Mouse (Mus musculus): ENCODE measurements around the gene Unk.
"Not testable (repeated sequence)": the region's sequence is repeated elsewhere in the genome, so short reads cannot be mapped to it uniquely, and the experiment has no call there.

The Unk gene

GRCm38 (mm10) chr11:116088741-116089394 is 58.7 kb downstream of the Unk start:
- no peak for DNase-seq (ENCODE audit: low read depth, low spot score)

DNA sequence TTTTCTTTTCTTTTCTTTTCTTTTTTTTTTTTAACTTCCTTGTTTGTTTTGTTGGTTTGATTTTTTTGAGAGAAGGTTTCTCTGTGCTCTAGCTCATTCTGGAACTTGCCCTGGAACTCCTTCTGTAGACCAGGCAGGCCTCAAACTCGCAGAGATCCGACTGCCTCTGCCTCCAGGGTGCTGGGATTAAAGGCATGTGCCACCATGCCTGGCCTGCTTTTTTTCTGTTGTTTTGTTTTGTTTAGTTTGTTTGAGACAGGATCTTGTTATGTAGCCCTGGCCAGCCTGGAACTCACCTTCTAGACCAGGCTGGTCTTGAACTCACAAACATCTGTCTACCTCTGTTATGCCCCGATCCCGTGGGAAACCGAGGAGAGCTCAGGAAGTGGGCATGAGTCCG is 59.4 kb downstream of the Unk start:
- no peak for DNase-seq (ENCODE audit: low read depth, low spot score)

- DNase-seq (ENCODE audit: low read depth, low spot score) = no peak
Observed at GRCm38 (mm10) chr11:116091591-116091990, 61.5 kb downstream of the Unk start.

GRCm38 (mm10) chr11:116092959-116093358 is 62.8 kb downstream of the Unk start:
- not testable (repeated sequence) for DNase-seq (ENCODE audit: low read depth, low spot score)

- DNase-seq (ENCODE audit: low read depth, low spot score) = no peak
Observed at GRCm38 (mm10) chr11:116093771-116094565, 63.8 kb downstream of the Unk start.

DNA sequence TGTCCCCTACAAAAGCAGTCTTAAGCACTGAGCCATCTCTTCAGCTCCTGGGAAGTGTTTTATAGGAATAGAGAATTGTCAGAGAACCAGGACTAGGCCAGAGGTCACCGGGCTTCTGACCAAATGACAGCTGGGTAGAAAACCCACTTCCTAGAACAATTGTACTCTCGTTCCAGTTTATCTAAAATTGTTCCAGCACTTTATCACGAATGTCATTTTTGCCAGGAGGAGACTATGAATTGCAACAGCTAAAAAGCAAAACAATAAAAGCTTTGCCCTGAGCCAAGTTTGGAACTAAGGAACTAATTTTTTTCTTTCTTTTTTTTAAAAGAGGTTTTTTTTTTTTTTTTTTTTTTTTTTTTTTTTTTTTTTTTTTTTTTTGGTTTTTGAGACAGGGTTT is 65.5 kb downstream of the Unk start:
- DNase-seq (ENCODE audit: low read depth, low spot score) = no peak

GRCm38 (mm10) chr11:116096213-116097108 is 66.3 kb downstream of the Unk start:
- DNase-seq (ENCODE audit: low read depth, low spot score) = no peak

DNA sequence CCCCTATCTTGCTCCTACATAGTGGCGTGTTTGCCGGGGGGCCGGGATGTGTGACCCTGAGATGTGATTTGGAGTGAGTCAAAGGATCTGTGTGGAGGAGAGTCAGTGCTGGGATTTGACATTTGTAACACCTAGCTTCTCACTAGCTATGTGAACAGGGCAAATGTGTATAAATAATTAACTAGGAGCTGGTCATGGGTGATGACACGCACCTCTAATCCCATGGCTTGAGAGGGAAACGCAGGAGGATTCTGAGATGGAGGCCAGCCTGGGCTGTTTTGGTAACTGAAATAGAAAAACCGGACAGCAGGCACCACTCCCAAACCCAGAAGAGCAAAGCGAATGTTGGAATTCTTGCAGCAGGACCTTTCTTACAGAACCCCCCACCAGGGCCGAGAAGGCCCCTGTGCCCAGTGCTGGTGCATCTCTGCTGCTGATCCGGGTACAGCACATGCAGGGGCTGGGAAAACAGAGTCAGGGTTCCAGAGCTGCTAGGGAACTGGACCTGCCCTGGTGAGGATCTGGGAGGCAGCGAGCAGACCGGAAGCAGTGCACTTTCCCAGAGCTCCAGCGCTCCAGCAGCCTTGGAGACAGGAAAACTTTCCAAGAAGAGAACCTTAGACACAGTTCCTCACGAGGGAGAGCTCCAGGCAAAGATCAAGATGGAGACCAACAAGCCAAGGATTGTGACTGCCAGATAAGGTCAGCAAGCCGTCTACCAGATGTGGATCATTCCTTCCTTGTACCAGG is 68.8 kb downstream of the Unk start:
- DNase-seq (ENCODE audit: low read depth, low spot score) = no peak

DNA sequence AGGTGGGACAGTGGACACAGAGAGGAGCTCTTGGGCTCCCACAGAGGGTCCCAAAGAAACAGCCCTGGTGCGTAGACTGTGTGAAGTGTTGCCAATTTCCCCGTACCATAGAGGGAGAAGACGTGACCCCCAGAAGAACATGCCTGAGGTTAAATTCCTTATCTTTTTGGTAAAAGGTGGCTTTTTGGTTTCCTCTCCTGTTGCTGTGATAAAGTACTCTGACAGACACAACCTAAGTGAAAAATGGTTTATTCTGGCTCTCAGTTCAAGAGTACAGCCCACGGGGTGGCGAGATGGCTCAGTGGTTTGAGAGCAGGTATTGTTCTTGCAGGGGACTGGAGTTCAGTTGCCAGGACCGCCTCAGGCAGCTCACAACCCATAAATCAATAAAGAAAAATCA is 69.3 kb downstream of the Unk start:
- DNase-seq (ENCODE audit: low read depth, low spot score) = no peak

GRCm38 (mm10) chr11:116100385-116100784 is 70.3 kb downstream of the Unk start:
- DNase-seq (ENCODE audit: low read depth, low spot score) = no peak

DNA sequence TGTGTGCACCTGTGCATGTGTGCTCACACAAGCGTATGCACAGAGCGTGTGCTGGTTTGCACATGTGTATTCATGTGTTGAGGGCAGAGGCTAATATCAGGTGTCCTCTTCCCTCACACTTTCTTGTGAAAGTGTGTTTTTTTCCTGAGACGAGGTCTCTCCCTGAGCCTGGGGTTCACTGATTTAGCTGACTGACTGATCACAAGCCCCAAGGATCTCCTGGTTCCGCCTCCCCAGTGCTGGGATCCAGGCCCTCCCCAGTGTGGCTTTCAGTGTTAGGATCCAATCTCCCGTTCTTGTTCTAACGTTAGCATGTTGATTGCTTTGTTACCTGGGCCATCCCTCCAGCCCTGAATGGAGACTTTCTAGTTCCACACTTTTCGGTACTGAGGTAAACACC is 70.7 kb downstream of the Unk start:
- no peak for DNase-seq (ENCODE audit: low read depth, low spot score)

GRCm38 (mm10) chr11:116101931-116102381 is 71.8 kb downstream of the Unk start:
- DNase-seq (ENCODE audit: low read depth, low spot score) = no peak

- no peak for DNase-seq (ENCODE audit: low read depth, low spot score)
Observed at GRCm38 (mm10) chr11:116102472-116102871, 72.3 kb downstream of the Unk start.

DNA sequence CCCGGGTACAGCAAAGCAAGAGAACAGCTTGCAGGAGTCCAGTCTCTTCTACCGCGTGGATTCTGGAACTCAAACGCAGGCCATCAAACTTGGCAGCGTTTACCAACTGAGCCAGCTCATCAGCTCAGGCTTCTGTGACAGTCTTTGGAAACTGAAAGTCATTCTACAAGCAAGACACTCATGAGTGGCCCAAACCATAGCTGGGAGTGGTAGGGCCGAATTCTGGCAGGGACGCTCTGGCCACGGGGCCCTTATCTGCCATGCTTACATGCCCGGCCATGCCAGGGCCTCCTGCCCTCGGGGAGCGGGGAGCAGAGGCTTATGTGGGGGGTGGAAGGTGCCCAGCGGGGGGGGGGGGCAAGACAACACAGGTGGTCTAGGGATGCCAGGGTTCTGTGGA is 73.5 kb downstream of the Unk start:
- no peak for DNase-seq (ENCODE audit: low read depth, low spot score)

DNA sequence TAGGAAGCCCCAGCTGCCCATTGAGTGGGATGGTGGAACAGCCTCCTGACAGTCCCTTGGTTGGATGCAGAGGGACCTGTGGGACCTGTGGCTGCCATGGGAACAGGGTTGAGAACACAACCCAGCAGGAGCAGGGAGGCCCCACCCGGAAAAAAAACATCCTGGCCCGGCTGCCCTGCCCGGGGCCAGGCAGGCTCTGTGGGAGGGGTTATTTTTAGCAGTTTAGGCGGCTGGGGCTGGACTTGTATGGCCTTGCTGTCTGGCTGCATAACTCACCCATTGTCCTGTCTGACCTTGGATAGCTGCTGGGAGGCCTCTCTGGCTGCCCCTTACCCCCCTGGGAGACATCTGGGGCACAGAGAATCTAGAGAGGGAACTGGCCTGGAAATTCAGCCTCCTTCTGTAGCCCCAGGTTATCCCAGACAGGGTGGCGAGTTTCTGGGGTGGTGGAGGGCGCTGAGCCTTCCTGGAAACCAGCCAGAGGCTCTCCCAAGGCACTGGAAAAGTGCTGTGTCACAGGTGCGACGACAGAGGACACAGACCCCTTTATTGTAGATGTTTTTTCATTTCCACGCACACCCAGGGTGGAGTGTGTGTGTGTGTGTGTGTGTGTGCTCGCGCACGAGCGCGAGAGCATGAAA is 74.0 kb downstream of the Unk start:
- DNase-seq (ENCODE audit: low read depth, low spot score) = no peak

GRCm38 (mm10) chr11:116105065-116105464 is 74.9 kb downstream of the Unk start:
- DNase-seq (ENCODE audit: low read depth, low spot score) = no peak

- no peak for DNase-seq (ENCODE audit: low read depth, low spot score)
Observed at GRCm38 (mm10) chr11:116106154-116106962, 76.2 kb downstream of the Unk start.

- DNase-seq (ENCODE audit: low read depth, low spot score) = no peak
Observed at GRCm38 (mm10) chr11:116106963-116107776, 77.0 kb downstream of the Unk start.

DNA sequence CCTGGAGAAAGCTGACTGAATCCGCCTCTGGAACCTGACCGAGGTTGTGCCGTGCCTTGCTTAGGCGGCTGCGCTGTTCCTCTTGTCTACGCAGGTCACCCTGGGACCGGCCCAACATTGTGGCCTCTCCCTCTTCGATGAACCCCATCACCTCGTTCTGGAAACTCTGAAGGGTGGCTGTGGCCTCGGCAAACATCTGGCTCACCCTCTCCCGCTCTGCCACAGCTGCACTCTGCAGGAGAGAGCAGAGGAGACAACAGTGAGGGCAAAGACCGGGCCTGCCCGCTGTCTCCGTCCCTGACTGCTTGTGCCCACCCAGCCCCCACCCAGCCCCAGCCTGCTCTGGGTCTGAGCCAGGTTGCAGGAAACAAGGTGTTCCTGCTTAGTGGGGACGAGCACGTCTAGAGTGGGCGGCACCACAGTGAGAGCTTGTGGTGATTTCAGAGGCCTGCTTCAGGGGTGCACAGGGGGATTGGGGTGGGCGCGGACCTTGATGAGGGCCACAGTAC is 77.7 kb downstream of the Unk start:
- DNase-seq (ENCODE audit: low read depth, low spot score) = no peak
